Mouse (Mus musculus) midbrain, embryonic 16.5 days (tissue): ENCODE data around the gene 2700049A03Rik. TPM values are rescaled to one million over a fixed set of nuclear protein-coding genes. Genes with fewer than 3 reads are reported as not detected.
A peak's percentile ranks its signal among the peaks of the same experiment; 100 is the strongest.

Experiments
- ATAC-seq: fragments of 200-750 bp; cut with Nextera tagmentation; 2 replicates; pipeline ENCODE4 v1.8.0; 2017; ENCODE audit warnings: moderate TSS enrichment
- H3K27ac ChIP-seq: fragments of 300-500 bp; sonication (generic); 2 replicates; pipeline ENCODE4 v1.5.1; 2014; ENCODE audit warnings: mild to moderate bottlenecking, low read length, mixed read lengths
- H3K27me3 ChIP-seq: fragments of 300-500 bp; sonication (generic); 2 replicates; pipeline ENCODE4 v1.6.1; 2014; ENCODE audit warnings: low read depth, low read length, mixed read lengths; ENCODE audit not compliant: control insufficient read depth, insufficient read depth
- H3K36me3 ChIP-seq: fragments of 300-500 bp; sonication (generic); 2 replicates; pipeline ENCODE4 v1.6.1; 2014; ENCODE audit warnings: mild to moderate bottlenecking, low read length, moderate library complexity, mixed read lengths; ENCODE audit not compliant: control insufficient read depth, insufficient read depth
- H3K4me1 ChIP-seq: fragments of 300-500 bp; sonication (generic); 2 replicates; pipeline ENCODE4 v1.6.1; 2014; ENCODE audit warnings: mild to moderate bottlenecking, low read length, mixed read lengths; ENCODE audit not compliant: control insufficient read depth, insufficient read depth
- H3K4me2 ChIP-seq: fragments of 300-500 bp; sonication (generic); 2 replicates; pipeline ENCODE4 v1.6.1; 2014; ENCODE audit warnings: mild to moderate bottlenecking, low read length, mixed read lengths
- H3K4me3 ChIP-seq: fragments of 300-500 bp; sonication (generic); 2 replicates; pipeline ENCODE4 v1.5.1; 2014; ENCODE audit warnings: low read depth, mild to moderate bottlenecking, low read length, moderate library complexity, mixed read lengths
- H3K9ac ChIP-seq: fragments of 300-500 bp; sonication (generic); 2 replicates; pipeline ENCODE4 v1.6.1; 2014; ENCODE audit warnings: low read depth, low read length, mixed read lengths
- H3K9me3 ChIP-seq: fragments of 300-500 bp; sonication (generic); replicated peaks from 2 replicates; pipeline ENCODE4 v1.6.1; 2014; ENCODE audit warnings: mild to moderate bottlenecking, low read length, mixed read lengths; ENCODE audit not compliant: control insufficient read depth, poor library complexity, severe bottlenecking
- WGBS: fragments of 180-500 bp; shearing (Covaris S2); extraction: QIAGEN DNeasy Blood & Tissue Kit; methylation state at CpG from one replicate; pipeline ENCODE4 v1.1.7; 2014; 5-methylcytosine and 5-hydroxymethylcytosine counted together
- polyA plus RNA-seq: library from polyadenylated mRNA; unstranded; fragments of >200 nt; fragmentation: Nextera tagmentation; extraction: Ambion mirVana; gene quantifications from 2 replicates; pipeline ENCODE4 v1.2.1, GENCODE M21; 2015

Gene 2700049A03Rik
- polyA plus RNA-seq, 1 experiment from 2014 or later, result 11.1 TPM

- Histone ChIP-seq H3K4me1 (no peaks in the 10 kb centered on the region), H3K27me3 (no peaks in the 10 kb centered on the region), H3K4me2 (no peak overlapping the region), H3K27ac (no peak overlapping the region), H3K36me3 (peaks cover 44% of the 10 kb centered on the region), H3K9ac (no peak overlapping the region), H3K4me3 (no peak overlapping the region), H3K9me3 (no peaks in the 10 kb centered on the region)
- WGBS, result 96% methylated on average over 8 of the region's 8 CpGs
- ATAC-seq, result no peak
Measured at GRCm38 (mm10) chr12:71150167-71150566, 13.5 kb downstream of the 2700049A03Rik start.

- Histone ChIP-seq H3K4me3 (no peak overlapping the region), H3K4me1 (no peaks in the 10 kb centered on the region), H3K4me2 (no peak overlapping the region), H3K27me3 (no peaks in the 10 kb centered on the region), H3K9me3 (no peaks in the 10 kb centered on the region), H3K27ac (no peak overlapping the region), H3K9ac (no peak overlapping the region), H3K36me3 (peaks cover 39% of the 10 kb centered on the region)
- ATAC-seq, result no peak
- 95% methylated on average over 6 of the region's 6 CpGs for WGBS
Measured at GRCm38 (mm10) chr12:71154979-71155378, 18.3 kb downstream of the 2700049A03Rik start.

- Histone ChIP-seq H3K27ac (no peak overlapping the region), H3K36me3 (peaks cover 38% of the 10 kb centered on the region), H3K9me3 (no peaks in the 10 kb centered on the region), H3K4me3 (no peak overlapping the region), H3K27me3 (no peaks in the 10 kb centered on the region), H3K9ac (no peak overlapping the region), H3K4me1 (no peaks in the 10 kb centered on the region), H3K4me2 (no peak overlapping the region)
- ATAC-seq, result no peak
- 85% methylated on average over 6 of the region's 6 CpGs for WGBS
Measured at GRCm38 (mm10) chr12:71157974-71158373, 21.3 kb downstream of the 2700049A03Rik start.

DNA sequence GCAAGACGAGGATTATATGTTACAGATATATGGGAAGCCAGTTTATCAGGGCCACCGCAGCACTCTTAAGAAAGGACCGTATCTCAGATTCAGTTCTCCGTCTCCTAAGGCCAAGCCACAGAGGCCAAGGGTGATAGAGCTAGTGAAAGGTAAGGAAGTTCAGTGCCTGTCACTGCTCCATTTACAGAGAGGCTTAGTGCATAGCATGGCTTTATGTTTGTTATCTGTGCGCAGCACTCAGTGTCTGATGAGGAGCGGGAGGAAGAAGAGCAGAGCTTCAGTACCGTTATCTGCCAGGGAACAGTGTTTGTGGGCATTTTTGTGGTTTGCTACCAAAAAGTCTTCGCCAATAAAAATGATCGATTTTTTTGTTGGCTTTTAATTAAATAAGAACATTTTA, 27.8 kb downstream of the 2700049A03Rik start:
- ATAC-seq, result no peak
- Histone ChIP-seq H3K4me3 (no peak overlapping the region), H3K4me2 (no peak overlapping the region), H3K4me1 (no peaks in the 10 kb centered on the region), H3K27me3 (no peaks in the 10 kb centered on the region), H3K9me3 (no peaks in the 10 kb centered on the region), H3K27ac (no peak overlapping the region), H3K9ac (no peak overlapping the region), H3K36me3 (peaks cover 20% of the 10 kb centered on the region)
- WGBS, result 96% methylated on average over 9 of the region's 9 CpGs

DNA sequence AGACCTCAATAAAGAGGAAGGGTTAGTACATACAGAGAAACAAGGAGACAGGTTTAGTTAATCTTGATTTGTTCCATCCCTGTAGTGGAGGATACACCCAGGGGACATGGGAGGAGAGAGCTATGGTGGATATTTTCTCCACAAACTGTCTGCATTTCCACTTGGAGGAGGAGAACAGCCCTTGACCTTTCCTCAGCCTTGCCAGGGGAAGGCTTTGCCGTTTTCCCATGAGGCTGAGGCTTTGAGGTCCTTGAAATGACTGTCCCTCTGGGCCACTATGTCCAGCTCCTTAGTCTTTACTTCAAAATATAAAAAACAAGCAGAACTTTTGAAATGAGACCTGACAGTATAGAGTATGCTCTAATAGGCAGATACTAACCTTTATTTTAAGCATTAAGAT, 33.3 kb downstream of the 2700049A03Rik start:
- Histone ChIP-seq H3K27me3 (no peaks in the 10 kb centered on the region), H3K4me1 (no peaks in the 10 kb centered on the region), H3K9ac (no peak overlapping the region), H3K36me3 (peaks cover 13% of the 10 kb centered on the region), H3K4me3 (no peak overlapping the region), H3K4me2 (no peak overlapping the region), H3K27ac (no peak overlapping the region), H3K9me3 (no peaks in the 10 kb centered on the region)
- ATAC-seq, result no peak
- WGBS, result 96% methylated on average over 1 of the region's 1 CpGs

DNA sequence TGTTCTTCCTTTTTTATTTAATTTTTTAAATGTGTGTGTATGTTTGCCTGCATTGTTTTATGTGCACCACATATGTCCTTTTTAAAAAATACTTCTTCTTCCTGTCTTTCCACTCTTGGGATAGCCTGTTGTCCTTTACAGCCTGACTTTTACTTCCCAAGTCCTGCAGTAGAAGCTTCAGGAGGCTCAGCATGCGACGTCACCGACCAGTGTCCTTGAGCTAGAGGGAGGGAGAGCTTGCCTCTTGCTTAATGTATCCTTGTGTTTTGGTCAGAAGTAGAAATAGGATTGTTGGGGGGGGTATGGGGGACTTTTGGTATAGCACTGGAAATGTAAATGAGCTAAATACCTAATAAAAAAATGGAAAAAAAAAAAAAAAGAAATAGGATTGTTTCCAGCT, 47.1 kb downstream of the 2700049A03Rik start:
- 95% methylated on average over 3 of the region's 3 CpGs for WGBS
- no peak for ATAC-seq
- no peak overlapping the region for H3K4me3 ChIP-seq
- H3K9me3 ChIP-seq, result no peaks in the 10 kb centered on the region
- no peaks in the 10 kb centered on the region for H3K4me1 ChIP-seq
- H3K27me3 ChIP-seq, result no peaks in the 10 kb centered on the region
- no peak overlapping the region for H3K27ac ChIP-seq
- peaks cover 20% of the 10 kb centered on the region for H3K36me3 ChIP-seq
- H3K9ac ChIP-seq, result no peak overlapping the region
- no peak overlapping the region for H3K4me2 ChIP-seq

- Histone ChIP-seq H3K4me3 (no peak overlapping the region), H3K36me3 (peaks cover 22% of the 10 kb centered on the region), H3K9me3 (no peaks in the 10 kb centered on the region), H3K4me1 (no peaks in the 10 kb centered on the region), H3K27ac (no peak overlapping the region), H3K27me3 (no peaks in the 10 kb centered on the region), H3K9ac (no peak overlapping the region), H3K4me2 (no peak overlapping the region)
- WGBS, result 96% methylated on average over 4 of the region's 4 CpGs
- no peak for ATAC-seq
Measured at GRCm38 (mm10) chr12:71184396-71184795, 47.7 kb downstream of the 2700049A03Rik start.

DNA sequence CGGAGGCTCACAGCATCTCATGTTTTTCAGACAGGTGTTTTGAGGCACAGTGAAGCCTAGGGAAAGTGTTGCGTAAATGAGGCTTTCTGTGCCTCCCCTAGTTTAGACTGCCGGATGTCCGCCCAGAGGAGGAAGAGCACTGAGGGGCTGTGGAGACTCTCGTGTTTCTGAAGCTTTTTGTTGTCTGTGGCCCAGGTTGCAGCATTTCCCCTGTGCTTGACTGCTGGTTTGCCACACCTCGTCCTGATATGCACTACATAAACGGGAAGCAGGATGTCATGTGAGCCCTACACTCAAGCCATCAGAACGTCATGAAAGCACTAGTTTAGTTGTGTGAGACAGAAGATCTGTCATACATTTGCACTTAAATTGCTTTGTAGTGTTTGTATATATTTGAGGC, 56.1 kb downstream of the 2700049A03Rik start:
- no peak overlapping the region for H3K9ac ChIP-seq

GRCm38 (mm10) chr12:71197671-71198070, 61.0 kb downstream of the 2700049A03Rik start:
- Histone ChIP-seq H3K4me3 (no peak overlapping the region), H3K36me3 (0 out of 2 replicates have a peak, but pooled peaks cover 9% of the 10 kb centered on the region), H3K9me3 (no peaks in the 10 kb centered on the region), H3K4me1 (no peaks in the 10 kb centered on the region), H3K27ac (no peak overlapping the region), H3K4me2 (no peak overlapping the region), H3K9ac (no peak overlapping the region), H3K27me3 (no peaks in the 10 kb centered on the region)
- 0 out of 2 replicates have a peak, but pooled peaks have one; percentile 58 for ATAC-seq
- 65% methylated on average over 3 of the region's 3 CpGs for WGBS

More for the DNA sequence above, 56.1 kb downstream of the 2700049A03Rik start:
- Histone ChIP-seq H3K36me3 (peaks cover 21% of the 10 kb centered on the region), H3K4me1 (no peaks in the 10 kb centered on the region), H3K4me2 (no peak overlapping the region), H3K9me3 (no peaks in the 10 kb centered on the region), H3K4me3 (no peak overlapping the region), H3K27ac (no peak overlapping the region), H3K27me3 (no peaks in the 10 kb centered on the region)
- 92% methylated on average over 8 of the region's 8 CpGs for WGBS
- ATAC-seq, result no peak
